Mouse (Mus musculus) G1E (cell line): Measurements from ENCODE around the gene Lclat1.

ENCODE experiments used
- CTCF ChIP-seq: IDR thresholded peaks from 2 replicates; pipeline ENCODE4 v1.5.1; 2012; ENCODE audit warnings: low read depth, low read length, inconsistent platforms, mixed read lengths
- GATA1 ChIP-seq: IDR thresholded peaks from 2 replicates; pipeline ENCODE4 v1.6.1; 2012; ENCODE audit warnings: borderline replicate concordance, low read length, inconsistent platforms, mixed read lengths
- GATA2 ChIP-seq: IDR thresholded peaks from 2 replicates; pipeline ENCODE4 v1.6.1; 2012; ENCODE audit warnings: low read depth, low read length, inconsistent platforms, borderline replicate concordance
- POLR2AphosphoS5 ChIP-seq: IDR thresholded peaks from 2 replicates; pipeline ENCODE4 v1.6.1; 2012; ENCODE audit warnings: low read depth, low read length, inconsistent platforms; ENCODE audit not compliant: insufficient replicate concordance
- TAL1 ChIP-seq: conservative IDR thresholded peaks from 2 replicates; pipeline ENCODE4 v1.6.1; 2012; ENCODE audit warnings: low read depth, low read length, inconsistent platforms, mixed read lengths

GRCm38 (mm10) chr17:73118702-73119101 is 10.9 kb downstream of the Lclat1 start:
- TF ChIP-seq CTCF (no peak), GATA1 (no peak), POLR2AphosphoS5 (no peak), TAL1 (no peak), GATA2 (no peak)
